Mouse (Mus musculus): Measurements from ENCODE around the gene Cib4. TPM values are rescaled to one million over a fixed set of nuclear protein-coding genes. Genes with fewer than 3 reads are reported as not detected.

The Cib4 gene
- polyA plus RNA-seq, 1 experiment from 2014 or later = not detected

DNA sequence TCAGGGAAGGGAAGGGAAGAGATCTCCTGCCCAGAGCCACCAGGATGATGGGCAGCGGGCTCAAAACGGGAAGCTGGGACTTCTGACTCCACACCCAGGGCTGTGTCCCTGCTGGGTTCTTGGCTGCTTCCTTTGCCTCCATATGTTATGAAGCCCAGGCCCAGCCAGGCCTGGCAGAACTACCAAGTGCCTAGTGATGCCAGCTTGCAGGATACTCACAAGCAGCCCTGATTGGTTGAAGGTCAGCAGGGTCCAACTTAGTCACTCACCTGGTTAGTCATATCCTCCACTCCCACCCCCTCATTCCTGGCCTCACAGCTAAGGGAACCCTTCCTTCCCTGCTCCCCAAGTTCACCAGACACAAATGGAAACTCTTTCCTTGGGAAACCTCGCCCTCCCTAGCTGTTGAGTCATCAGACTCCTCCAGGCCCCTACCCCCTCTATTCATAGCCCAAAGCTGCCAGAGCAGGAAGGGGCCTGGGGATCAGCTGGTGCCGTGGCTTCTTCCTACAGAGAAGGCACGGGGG, 45.6 kb upstream of the Cib4 start:
- peaks cover 20% of the 10 kb centered on the region for H3K27me3 ChIP-seq (ENCODE audit: insufficient read depth, low read length)
- H3K4me1 ChIP-seq (ENCODE audit: insufficient read depth) = 0 out of 2 replicates have a peak, but pooled peaks cover 9% of the 10 kb centered on the region
- TF ChIP-seq CTCF (IDR thresholded peaks at IDR 0.05; ENCODE audit: low read depth) = no peak
- no peak overlapping the region for H3K27ac ChIP-seq (ENCODE audit: low read depth)
- no peak overlapping the region for H3K9ac ChIP-seq
- WGBS = 54% methylated on average over 5 of the region's 5 CpGs
- no peaks in the 10 kb centered on the region for H3K36me3 ChIP-seq (ENCODE audit: insufficient read depth)
- DNase-seq (no peak), ATAC-seq (ENCODE audit: insufficient read depth) (no peak)
- H3K9me3 ChIP-seq (ENCODE audit: low read depth, low read length) = no peaks in the 10 kb centered on the region
- H3K4me2 ChIP-seq = peak overlapping the region; percentile 82; the same call in 1 of the 2 replicates
- H3K4me3 ChIP-seq (ENCODE audit: low read depth, low read length) = no peak overlapping the region

DNA sequence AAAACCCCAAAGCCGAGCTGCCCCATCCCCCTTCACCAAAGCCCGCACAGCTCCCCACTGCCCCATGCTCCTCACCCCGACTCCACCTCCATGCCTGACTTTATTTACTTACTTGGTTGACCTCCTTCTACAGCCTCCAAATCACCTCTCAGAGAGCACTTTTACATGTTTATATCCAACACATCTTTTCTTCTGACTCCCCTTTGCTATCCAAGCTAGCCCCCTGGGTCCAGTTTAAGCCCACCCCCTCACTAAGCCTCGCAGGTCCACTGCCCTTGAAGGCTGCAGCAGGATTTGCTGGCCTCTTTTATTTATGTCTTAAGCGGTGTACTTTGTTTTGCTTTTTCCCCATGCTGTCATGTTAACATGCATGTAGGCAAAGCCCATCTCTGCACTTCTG, 44.6 kb upstream of the Cib4 start:
- Histone ChIP-seq H3K9ac (no peak overlapping the region), H3K9me3 (ENCODE audit: low read depth, low read length) (no peaks in the 10 kb centered on the region), H3K36me3 (ENCODE audit: insufficient read depth) (no peaks in the 10 kb centered on the region), H3K27me3 (ENCODE audit: insufficient read depth, low read length) (peaks cover 20% of the 10 kb centered on the region), H3K27ac (ENCODE audit: low read depth) (no peak overlapping the region), H3K4me2 (peak overlapping the region; percentile 82), H3K4me3 (ENCODE audit: low read depth, low read length) (peak overlapping the region; percentile 58; the same call in 1 of the 2 replicates), H3K4me1 (ENCODE audit: insufficient read depth) (0 out of 2 replicates have a peak, but pooled peaks cover 9% of the 10 kb centered on the region)
- TF ChIP-seq CTCF (IDR thresholded peaks at IDR 0.05; ENCODE audit: low read depth) = no peak
- 49% methylated on average over 5 of the region's 5 CpGs for WGBS
- ATAC-seq (ENCODE audit: insufficient read depth) (no peak), DNase-seq (no peak)

DNA sequence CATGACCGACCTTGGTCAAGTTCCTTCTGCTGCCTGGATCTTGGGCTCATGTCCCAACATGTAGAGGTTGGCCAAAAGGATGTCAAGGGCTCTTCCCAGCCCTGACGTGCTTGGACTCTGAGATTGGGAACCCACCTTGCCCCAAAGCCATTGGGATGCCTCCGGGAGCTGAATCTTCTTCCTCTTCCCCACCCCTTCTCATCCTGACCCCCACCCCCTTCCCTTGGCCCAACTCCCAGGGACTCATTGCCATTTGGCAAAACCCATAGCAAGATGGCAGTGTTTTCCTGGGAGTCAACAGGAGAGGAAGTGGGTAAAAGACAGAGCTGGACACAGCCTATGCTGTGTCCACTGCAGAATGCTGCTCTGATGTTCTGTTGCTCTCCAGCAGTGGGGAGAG, 43.9 kb upstream of the Cib4 start:
- Histone ChIP-seq H3K9me3 (ENCODE audit: low read depth, low read length) (no peaks in the 10 kb centered on the region), H3K27ac (ENCODE audit: low read depth) (no peak overlapping the region), H3K9ac (no peak overlapping the region), H3K4me2 (peak overlapping the region; percentile 82), H3K36me3 (ENCODE audit: insufficient read depth) (no peaks in the 10 kb centered on the region), H3K4me1 (ENCODE audit: insufficient read depth) (0 out of 2 replicates have a peak, but pooled peaks cover 9% of the 10 kb centered on the region), H3K4me3 (ENCODE audit: low read depth, low read length) (peak overlapping the region; percentile 58), H3K27me3 (ENCODE audit: insufficient read depth, low read length) (peaks cover 20% of the 10 kb centered on the region)
- WGBS = 69% methylated on average over 3 of the region's 3 CpGs
- ATAC-seq (ENCODE audit: insufficient read depth) (no peak), DNase-seq (no peak)
- TF ChIP-seq CTCF (IDR thresholded peaks at IDR 0.05; ENCODE audit: low read depth) = no peak

- ATAC-seq (ENCODE audit: insufficient read depth) (no peak), DNase-seq (no peak)
- peak overlapping the region; percentile 50; the same call in 1 of the 2 replicates for H3K9ac ChIP-seq
- no peak overlapping the region for H3K27ac ChIP-seq (ENCODE audit: low read depth)
- no peaks in the 10 kb centered on the region for H3K9me3 ChIP-seq (ENCODE audit: low read depth, low read length)
- H3K4me1 ChIP-seq (ENCODE audit: insufficient read depth) = 0 out of 2 replicates have a peak, but pooled peaks cover 9% of the 10 kb centered on the region
- TF ChIP-seq CTCF (IDR thresholded peaks at IDR 0.05; ENCODE audit: low read depth) = no peak
- H3K36me3 ChIP-seq (ENCODE audit: insufficient read depth) = no peaks in the 10 kb centered on the region
- H3K27me3 ChIP-seq (ENCODE audit: insufficient read depth, low read length) = peaks cover 20% of the 10 kb centered on the region
- H3K4me3 ChIP-seq (ENCODE audit: low read depth, low read length) = peak overlapping the region; percentile 58
- 39% methylated on average over 4 of the region's 4 CpGs for WGBS
- H3K4me2 ChIP-seq = peak overlapping the region; percentile 82
These were observed 43.4 kb upstream of the Cib4 start for GRCm38 (mm10) chr5:30589069-30589468.

DNA sequence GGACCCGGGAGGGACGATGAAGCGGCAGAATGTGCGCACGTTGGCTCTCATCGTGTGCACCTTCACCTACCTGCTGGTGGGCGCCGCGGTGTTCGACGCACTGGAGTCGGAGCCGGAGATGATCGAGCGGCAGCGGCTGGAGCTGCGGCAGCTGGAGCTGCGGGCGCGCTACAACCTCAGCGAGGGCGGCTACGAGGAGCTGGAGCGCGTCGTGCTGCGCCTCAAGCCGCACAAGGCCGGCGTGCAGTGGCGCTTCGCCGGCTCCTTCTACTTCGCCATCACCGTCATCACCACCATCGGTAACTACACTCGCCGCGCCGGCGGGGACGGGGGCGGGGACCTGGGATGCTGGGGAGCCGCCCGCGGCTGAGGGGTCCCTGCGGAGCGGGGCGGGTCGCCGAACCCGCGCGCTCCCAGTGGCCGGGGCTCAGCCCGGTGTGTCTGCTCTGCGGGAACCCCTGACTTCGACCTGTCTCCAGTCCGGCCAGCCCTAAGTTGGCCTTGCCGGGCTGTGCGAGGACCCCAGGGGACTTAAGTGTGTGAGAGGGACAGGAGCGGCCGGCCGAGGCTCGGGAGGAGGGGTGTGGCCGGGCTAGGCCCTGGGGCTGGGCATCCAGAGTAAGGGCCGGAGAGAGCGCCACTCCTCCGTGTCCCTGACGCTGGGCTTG, 42.8 kb upstream of the Cib4 start:
- DNase-seq = peak; percentile 67
- Histone ChIP-seq H3K27ac (ENCODE audit: low read depth) (peak overlapping the region; percentile 58), H3K36me3 (ENCODE audit: insufficient read depth) (no peaks in the 10 kb centered on the region), H3K27me3 (ENCODE audit: insufficient read depth, low read length) (peaks cover 20% of the 10 kb centered on the region), H3K4me1 (ENCODE audit: insufficient read depth) (peaks cover 9% of the 10 kb centered on the region; the same call in 1 of the 2 replicates), H3K9me3 (ENCODE audit: low read depth, low read length) (no peaks in the 10 kb centered on the region), H3K9ac (peak overlapping the region; percentile 50), H3K4me2 (peak overlapping the region; percentile 82), H3K4me3 (ENCODE audit: low read depth, low read length) (peak overlapping the region; percentile 58)
- no peak for TF ChIP-seq CTCF (IDR thresholded peaks at IDR 0.05; ENCODE audit: low read depth)
- peak; percentile 32 for ATAC-seq (ENCODE audit: insufficient read depth)
- WGBS = under 1% methylated on average over 67 of the region's 70 CpGs

GRCm38 (mm10) chr5:30587681-30588300, 42.2 kb upstream of the Cib4 start, which contains the start of gene Kcnk3:
Kcnk3 (plus strand) TSS chr5:30588170.
- Histone ChIP-seq H3K27me3 (ENCODE audit: insufficient read depth, low read length) (peaks cover 20% of the 10 kb centered on the region), H3K4me1 (ENCODE audit: insufficient read depth) (peaks cover 6% of the 10 kb centered on the region; the same call in 1 of the 2 replicates), H3K4me3 (ENCODE audit: low read depth, low read length) (peak within 1 kb of the TSS; percentile 58), H3K9me3 (ENCODE audit: low read depth, low read length) (no peaks in the 10 kb centered on the region), H3K4me2 (peak within 1 kb of the TSS; percentile 82), H3K9ac (peak within 1 kb of the TSS; percentile 50), H3K36me3 (ENCODE audit: insufficient read depth) (no peaks in the 10 kb centered on the region), H3K27ac (ENCODE audit: low read depth) (peak within 1 kb of the TSS; percentile 84)
- ATAC-seq (ENCODE audit: insufficient read depth) (peak; percentile 76), DNase-seq (peak; percentile 84)
- no peak for TF ChIP-seq CTCF (IDR thresholded peaks at IDR 0.05; ENCODE audit: low read depth)
- WGBS = under 1% methylated on average over 38 of the region's 54 CpGs

GRCm38 (mm10) chr5:30587101-30587500, 41.5 kb upstream of the Cib4 start:
- Histone ChIP-seq H3K27ac (ENCODE audit: low read depth) (peak overlapping the region; percentile 84; the same call in 1 of the 2 replicates), H3K9me3 (ENCODE audit: low read depth, low read length) (no peaks in the 10 kb centered on the region), H3K4me3 (ENCODE audit: low read depth, low read length) (no peak overlapping the region), H3K9ac (no peak overlapping the region; the same call in 1 of the 2 replicates), H3K4me2 (peak overlapping the region; percentile 82), H3K27me3 (ENCODE audit: insufficient read depth, low read length) (peaks cover 20% of the 10 kb centered on the region), H3K4me1 (ENCODE audit: insufficient read depth) (peaks cover 6% of the 10 kb centered on the region; the same call in 1 of the 2 replicates), H3K36me3 (ENCODE audit: insufficient read depth) (no peaks in the 10 kb centered on the region)
- DNase-seq (no peak), ATAC-seq (ENCODE audit: insufficient read depth) (peak; percentile 16; the same call in 1 of the 2 replicates)
- 24% methylated on average over 2 of the region's 2 CpGs for WGBS
- no peak for TF ChIP-seq CTCF (IDR thresholded peaks at IDR 0.05; ENCODE audit: low read depth)

Data from lung, embryonic 14.5 days (tissue).